Mouse (Mus musculus) ovary, postnatal 10 days (tissue): ENCODE data around the gene Pigm.
A peak's percentile ranks its signal among the peaks of the same experiment; 100 is the strongest.

Experiments used
- DNase-seq: peaks from one replicate; pipeline ENCODE4 v3.0.0; 2022; ENCODE audit warnings: low spot score

Gene Pigm

GRCm38 (mm10) chr1:172352453-172352852 is 23.9 kb upstream of the Pigm start:
- DNase-seq, result no peak

- no peak for DNase-seq
Observed at GRCm38 (mm10) chr1:172355336-172355735, 21.0 kb upstream of the Pigm start.

DNA sequence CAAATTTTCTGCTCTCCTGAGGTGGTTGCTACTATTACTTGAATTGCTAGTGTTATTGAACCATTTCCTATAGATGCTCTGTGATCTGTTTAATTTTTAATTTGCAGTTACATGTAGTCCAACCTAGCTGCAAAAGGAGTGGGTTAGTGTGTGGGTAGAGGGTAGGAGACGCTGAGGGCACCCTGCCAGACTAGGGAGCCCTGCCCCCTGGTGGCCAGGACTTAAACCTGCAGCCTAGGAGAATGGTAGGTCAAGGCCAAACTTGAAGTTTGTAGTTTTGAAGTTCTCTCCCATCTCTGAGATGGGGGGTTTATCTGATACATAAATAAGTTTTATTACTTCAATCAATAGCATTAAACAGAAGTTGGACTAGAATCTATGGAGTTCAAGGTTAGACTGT is 18.8 kb upstream of the Pigm start:
- peak; percentile 31 for DNase-seq

DNA sequence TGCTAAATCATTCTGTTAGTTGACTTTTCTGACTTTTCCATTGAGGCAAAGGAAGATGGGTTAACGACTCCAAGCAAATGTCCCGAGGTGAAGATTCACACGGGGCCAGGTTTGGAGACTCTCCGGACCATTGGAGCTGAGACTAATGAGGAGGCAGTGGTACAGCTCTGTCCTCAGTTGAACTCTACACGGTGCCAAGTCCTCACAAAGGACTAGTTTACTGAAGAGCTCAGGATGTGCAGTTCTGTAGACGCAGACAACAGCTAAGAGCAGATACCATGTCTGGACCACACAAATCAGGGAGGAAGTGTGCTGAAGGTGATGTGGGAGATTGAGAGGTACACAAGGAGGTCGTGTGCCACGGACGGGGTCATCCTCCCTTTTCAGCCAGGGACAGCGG is 18.0 kb upstream of the Pigm start:
- DNase-seq, result no peak

DNA sequence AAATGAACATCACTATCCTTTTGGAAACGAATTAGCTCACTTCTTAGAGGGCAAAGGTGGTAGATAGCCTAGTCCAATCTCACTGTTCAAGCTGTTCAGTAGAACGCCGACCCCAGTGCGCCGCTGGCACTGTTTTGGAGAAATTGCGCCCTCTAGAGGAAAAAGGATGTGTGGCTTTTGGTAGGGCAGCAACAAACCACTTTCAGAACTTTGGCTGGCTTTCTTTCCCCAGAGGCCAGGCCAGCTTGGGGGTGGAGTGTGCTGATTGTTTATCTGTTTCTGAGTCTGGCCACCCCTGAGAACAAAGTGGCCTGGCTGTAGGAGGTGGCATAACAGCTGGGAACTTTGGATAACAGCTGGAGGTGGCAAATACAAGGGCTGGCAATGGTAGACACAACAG is 11.7 kb upstream of the Pigm start:
- no peak for DNase-seq

DNA sequence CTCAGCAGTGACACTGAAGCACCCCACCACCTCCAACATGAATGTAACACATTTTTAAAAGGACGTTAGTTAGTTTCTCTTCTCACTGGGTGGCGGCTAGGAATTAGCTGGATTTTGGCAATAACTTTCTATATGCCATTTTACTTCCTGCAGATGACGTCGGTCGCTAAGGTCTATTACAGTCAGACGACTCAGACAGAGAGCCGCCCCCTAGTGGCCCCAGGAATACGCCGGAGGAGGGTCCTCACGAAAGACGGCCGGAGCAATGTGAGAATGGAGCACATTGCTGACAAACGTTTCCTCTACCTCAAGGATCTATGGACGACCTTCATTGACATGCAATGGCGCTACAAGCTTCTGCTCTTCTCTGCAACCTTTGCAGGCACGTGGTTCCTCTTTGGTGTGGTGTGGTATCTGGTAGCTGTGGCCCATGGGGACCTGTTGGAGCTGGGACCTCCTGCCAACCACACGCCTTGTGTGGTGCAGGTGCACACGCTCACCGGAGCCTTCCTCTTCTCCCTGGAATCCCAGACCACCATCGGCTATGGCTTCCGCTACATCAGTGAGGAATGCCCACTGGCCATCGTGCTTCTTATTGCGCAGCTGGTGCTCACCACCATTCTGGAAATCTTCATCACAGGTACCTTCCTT is 7.5 kb upstream of the Pigm start:
- no peak for DNase-seq

- DNase-seq, result no peak
Observed at GRCm38 (mm10) chr1:172376758-172377458, 562 bp downstream of the Pigm start.

GRCm38 (mm10) chr1:172380066-172380465 is 3.7 kb downstream of the Pigm start:
- no peak for DNase-seq

DNA sequence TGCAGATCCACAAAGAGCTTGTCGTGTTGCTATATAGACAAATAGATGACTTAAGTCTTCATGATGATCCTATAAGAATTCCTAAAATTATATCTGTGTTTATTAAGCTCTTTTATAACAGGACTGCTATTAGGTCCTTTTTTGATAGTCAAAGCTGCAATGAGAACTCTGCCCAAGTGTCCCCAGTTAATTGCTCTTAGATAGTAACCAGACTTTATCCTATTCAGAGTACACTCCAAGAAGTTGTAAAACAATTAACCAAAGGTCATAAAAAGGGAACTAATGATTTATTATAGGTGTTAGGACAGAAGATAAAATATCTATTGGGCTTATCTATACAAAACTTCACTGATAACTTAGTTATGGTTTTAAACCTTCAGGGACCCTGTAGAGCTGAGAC is 5.7 kb downstream of the Pigm start:
- DNase-seq, result no peak

GRCm38 (mm10) chr1:172387246-172387645 is 10.9 kb downstream of the Pigm start:
- no peak for DNase-seq

GRCm38 (mm10) chr1:172390769-172391168 is 14.4 kb downstream of the Pigm start:
- no peak for DNase-seq

GRCm38 (mm10) chr1:172391807-172392581 is 15.6 kb downstream of the Pigm start:
- DNase-seq, result no peak

GRCm38 (mm10) chr1:172392643-172393170 is 16.4 kb downstream of the Pigm start:
- no peak for DNase-seq

DNA sequence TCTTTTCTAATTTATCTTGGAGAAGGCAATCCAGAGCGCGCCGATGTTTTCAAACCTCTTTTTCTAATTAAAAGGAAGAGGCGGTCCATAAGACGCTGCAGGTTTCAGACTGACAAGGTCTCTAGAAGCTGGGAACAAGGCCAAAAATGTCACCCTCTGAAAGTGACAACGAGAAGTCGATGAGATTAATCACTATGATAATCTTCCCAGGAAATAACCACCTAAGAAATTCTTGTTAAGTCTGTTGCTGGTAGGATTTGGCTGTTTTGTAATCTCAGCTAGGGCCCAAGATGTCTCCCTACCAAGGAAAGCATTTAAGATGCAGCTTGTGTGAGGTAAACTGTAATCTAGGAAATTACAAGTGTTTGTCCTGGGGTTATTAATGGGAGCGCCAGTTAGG is 17.4 kb downstream of the Pigm start:
- DNase-seq, result no peak

GRCm38 (mm10) chr1:172396996-172397752 is 20.8 kb downstream of the Pigm start:
- DNase-seq, result no peak

DNA sequence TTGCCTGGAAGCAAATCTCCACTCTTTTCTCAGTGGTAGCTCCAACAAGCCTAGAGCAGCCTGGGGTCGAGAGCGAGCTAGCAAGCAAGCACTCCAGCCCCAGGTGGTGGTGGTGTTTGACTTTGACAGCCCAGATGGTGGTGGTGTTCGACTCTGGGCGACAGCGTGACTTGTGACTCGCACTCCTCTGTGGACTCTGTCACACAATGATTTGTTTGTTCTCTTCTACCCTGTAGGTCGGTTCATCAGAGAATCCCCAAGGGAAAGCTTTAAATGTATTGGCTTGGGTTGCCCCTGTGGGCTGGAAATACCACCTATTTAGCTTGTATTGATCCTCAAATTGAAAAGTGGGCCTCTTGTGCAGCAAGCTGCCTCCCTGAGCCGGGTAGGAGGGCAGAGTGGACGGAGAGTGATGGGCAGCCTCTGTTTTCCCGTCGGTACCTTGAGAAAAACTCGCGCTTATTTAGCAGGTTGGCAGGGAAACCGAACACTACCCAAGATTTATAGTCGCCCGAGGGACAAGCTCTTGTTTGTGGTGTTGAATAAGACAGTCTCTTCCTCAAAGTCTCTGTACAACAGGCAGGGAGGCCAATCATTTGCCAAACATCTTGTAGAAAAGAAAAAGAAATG is 29.8 kb downstream of the Pigm start:
- DNase-seq, result no peak

- no peak for DNase-seq
Observed at GRCm38 (mm10) chr1:172408996-172409395, 32.6 kb downstream of the Pigm start.

DNA sequence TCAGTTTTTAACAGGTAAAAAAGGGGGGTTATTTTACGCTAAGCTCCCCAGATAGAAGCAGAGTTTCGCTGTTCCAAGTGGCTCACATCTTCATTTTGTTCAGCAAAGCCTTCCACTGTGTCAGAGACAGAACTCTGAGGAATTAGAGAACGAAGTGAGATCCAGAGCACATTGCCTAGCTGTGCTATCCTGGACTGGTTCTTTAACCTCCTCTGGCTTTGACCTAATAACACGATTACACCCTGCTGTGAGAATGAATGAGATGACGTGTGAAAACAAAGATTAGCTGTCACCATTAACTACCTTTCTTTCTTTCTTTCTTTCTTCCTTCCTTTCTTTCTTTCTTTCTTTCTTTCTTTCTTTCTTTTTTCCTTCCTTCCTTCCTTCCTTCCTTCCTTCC is 33.1 kb downstream of the Pigm start:
- no peak for DNase-seq

DNA sequence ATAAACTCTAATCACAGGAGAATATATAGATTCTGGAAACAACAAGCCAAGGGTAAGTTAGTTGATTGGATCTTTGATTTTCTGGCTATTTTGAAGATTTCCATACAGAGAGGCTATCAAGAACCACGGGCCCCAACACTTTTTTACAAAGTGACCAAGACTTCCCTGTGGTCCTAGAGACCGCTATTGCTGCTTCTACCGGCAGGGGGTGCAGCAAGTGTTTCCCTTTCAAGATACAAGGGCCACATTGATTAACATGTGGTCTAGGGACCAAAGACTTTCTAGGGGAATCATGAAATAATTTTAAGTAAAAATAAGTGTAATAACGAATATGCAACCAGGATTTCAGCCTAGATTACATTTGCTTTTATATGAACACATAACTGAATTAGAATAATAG is 34.5 kb downstream of the Pigm start:
- DNase-seq, result peak; percentile 38

GRCm38 (mm10) chr1:172412204-172412603 is 35.9 kb downstream of the Pigm start:
- DNase-seq, result peak; percentile 42

GRCm38 (mm10) chr1:172413491-172414230 is 37.3 kb downstream of the Pigm start:
- no peak for DNase-seq
